Mouse (Mus musculus): ENCODE data around the gene Cmtm1. TPM values are rescaled to one million over a fixed set of nuclear protein-coding genes. Genes with fewer than 3 reads are reported as not detected.

Cmtm1 gene
- total and polyA plus RNA-seq, 2 experiments from 2014 or later, result not detected

- WGBS, result 5% methylated on average over 11 of the region's 11 CpGs
- TF ChIP-seq EP300 (IDR thresholded peaks at IDR 0.05; ENCODE audit: low read depth) (no peak), CTCF (IDR thresholded peaks at IDR 0.05; ENCODE audit: low read depth) (no peak)
- ATAC-seq (ENCODE audit: insufficient read depth, low read depth), result no peak
- peak overlapping the region; percentile 84 for H3K4me2 ChIP-seq (ENCODE audit: low read depth, low read length)
- H3K9ac ChIP-seq (replicated peaks; ENCODE audit: low read depth, low read length), result peak overlapping the region; percentile 77
- peaks cover 9% of the 10 kb centered on the region for H3K4me1 ChIP-seq (ENCODE audit: control insufficient read depth, insufficient read depth)
- H3K9me3 ChIP-seq (replicated peaks; ENCODE audit: control insufficient read depth, low read length), result no peaks in the 10 kb centered on the region
- H3K4me3 ChIP-seq (ENCODE audit: low read depth, low read length), result peak overlapping the region; percentile 88
- H3K27ac ChIP-seq (ENCODE audit: low read depth), result peak overlapping the region; percentile 43; the same call in 1 of the 2 replicates
- peaks cover 3% of the 10 kb centered on the region; the same call in 1 of the 2 replicates for H3K36me3 ChIP-seq (replicated peaks; ENCODE audit: control insufficient read depth, insufficient read depth, low read length)
- no peak for DNase-seq (ENCODE audit: low spot score)
- no peaks in the 10 kb centered on the region for H3K27me3 ChIP-seq (ENCODE audit: control insufficient read depth, insufficient read depth, low read length)
Observed at GRCm38 (mm10) chr8:104247908-104248275, 62.1 kb downstream of the Cmtm1 start.

GRCm38 (mm10) chr8:104247054-104247907 lies 62.7 kb downstream of the Cmtm1 start:
- H3K9ac ChIP-seq (replicated peaks; ENCODE audit: low read depth, low read length), result peak overlapping the region; percentile 77
- peaks cover 3% of the 10 kb centered on the region; the same call in 1 of the 2 replicates for H3K36me3 ChIP-seq (replicated peaks; ENCODE audit: control insufficient read depth, insufficient read depth, low read length)
- TF ChIP-seq EP300 (IDR thresholded peaks at IDR 0.05; ENCODE audit: low read depth), result no peak
- TF ChIP-seq CTCF (IDR thresholded peaks at IDR 0.05; ENCODE audit: low read depth), result no peak
- H3K9me3 ChIP-seq (replicated peaks; ENCODE audit: control insufficient read depth, low read length), result no peaks in the 10 kb centered on the region
- peaks cover 9% of the 10 kb centered on the region for H3K4me1 ChIP-seq (ENCODE audit: control insufficient read depth, insufficient read depth)
- no peak for ATAC-seq (ENCODE audit: insufficient read depth, low read depth)
- H3K27me3 ChIP-seq (ENCODE audit: control insufficient read depth, insufficient read depth, low read length), result no peaks in the 10 kb centered on the region
- H3K4me2 ChIP-seq (ENCODE audit: low read depth, low read length), result peak overlapping the region; percentile 84
- no peak for DNase-seq (ENCODE audit: low spot score)
- WGBS, result 66% methylated on average over 22 of the region's 22 CpGs
- no peak overlapping the region for H3K27ac ChIP-seq (ENCODE audit: low read depth)
- peak overlapping the region; percentile 88 for H3K4me3 ChIP-seq (ENCODE audit: low read depth, low read length)

- DNase-seq (ENCODE audit: low spot score), result no peak
- TF ChIP-seq CTCF (IDR thresholded peaks at IDR 0.05; ENCODE audit: low read depth), result no peak
- TF ChIP-seq EP300 (IDR thresholded peaks at IDR 0.05; ENCODE audit: low read depth), result no peak
- ATAC-seq (ENCODE audit: insufficient read depth, low read depth), result no peak
- H3K9me3 ChIP-seq (replicated peaks; ENCODE audit: control insufficient read depth, low read length), result no peaks in the 10 kb centered on the region
- H3K4me1 ChIP-seq (ENCODE audit: control insufficient read depth, insufficient read depth), result peaks cover 8% of the 10 kb centered on the region
- WGBS, result 86% methylated on average over 4 of the region's 4 CpGs
- H3K36me3 ChIP-seq (replicated peaks; ENCODE audit: control insufficient read depth, insufficient read depth, low read length), result peaks cover 5% of the 10 kb centered on the region
- no peak overlapping the region for H3K4me2 ChIP-seq (ENCODE audit: low read depth, low read length)
- no peak overlapping the region for H3K27ac ChIP-seq (ENCODE audit: low read depth)
- no peak overlapping the region for H3K9ac ChIP-seq (replicated peaks; ENCODE audit: low read depth, low read length)
- no peaks in the 10 kb centered on the region for H3K27me3 ChIP-seq (ENCODE audit: control insufficient read depth, insufficient read depth, low read length)
- no peak overlapping the region for H3K4me3 ChIP-seq (ENCODE audit: low read depth, low read length)
Observed at GRCm38 (mm10) chr8:104246621-104247020, 63.3 kb downstream of the Cmtm1 start.

Other genes starting within 250 kb of the Cmtm1 start
- gene Cdh5, start 208.5 kb downstream of the Cmtm1 start, total RNA-seq (2014; rRNA removed; ENCODE audit: low replicate concordance), result 123 and 125 TPM in 2 replicates
- gene Cdh5, start 208.5 kb downstream of the Cmtm1 start, polyA plus RNA-seq (2015; fragmentation: Nextera tagmentation; extraction: Ambion mirVana), result 39.5 and 42.6 TPM in 2 replicates
- 3.8 and 3.9 TPM in 2 replicates for gene Bean1, start 139.7 kb downstream of the Cmtm1 start, total RNA-seq (2014; rRNA removed; ENCODE audit: low replicate concordance)
- gene Bean1, start 139.7 kb downstream of the Cmtm1 start, polyA plus RNA-seq (2015; fragmentation: Nextera tagmentation; extraction: Ambion mirVana), result 0.38 and 0.57 TPM in 2 replicates
- gene Tk2, start 61.6 kb downstream of the Cmtm1 start, total RNA-seq (2014; rRNA removed; ENCODE audit: low replicate concordance), result 6.3 and 10.7 TPM in 2 replicates
- 7.7 and 9.9 TPM in 2 replicates for gene Tk2, start 61.6 kb downstream of the Cmtm1 start, polyA plus RNA-seq (2015; fragmentation: Nextera tagmentation; extraction: Ambion mirVana)
- gene Cklf, start 59.3 kb downstream of the Cmtm1 start, total RNA-seq (2014; rRNA removed; ENCODE audit: low replicate concordance), result 1.7 and 11.5 TPM in 2 replicates
- gene Cklf, start 59.3 kb downstream of the Cmtm1 start, polyA plus RNA-seq (2015; fragmentation: Nextera tagmentation; extraction: Ambion mirVana), result 13.3 and 15.0 TPM in 2 replicates
- gene Cmtm2a, start 17.0 kb downstream of the Cmtm1 start, total RNA-seq (2014; rRNA removed; ENCODE audit: low replicate concordance), result not detected in 2 replicates
- gene Cmtm2a, start 17.0 kb downstream of the Cmtm1 start, polyA plus RNA-seq (2015; fragmentation: Nextera tagmentation; extraction: Ambion mirVana), result not detected in 2 replicates
- not detected in 2 replicates for gene Gm45711, start 64 bp downstream of the Cmtm1 start, total RNA-seq (2014; rRNA removed; ENCODE audit: low replicate concordance)
- gene Gm45711, start 64 bp downstream of the Cmtm1 start, polyA plus RNA-seq (2015; fragmentation: Nextera tagmentation; extraction: Ambion mirVana), result not detected in 2 replicates
- not detected in 2 replicates for gene Gm11020, start 11.4 kb upstream of the Cmtm1 start, total RNA-seq (2014; rRNA removed; ENCODE audit: low replicate concordance)
- not detected in 2 replicates for gene Gm11020, start 11.4 kb upstream of the Cmtm1 start, polyA plus RNA-seq (2015; fragmentation: Nextera tagmentation; extraction: Ambion mirVana)
- gene Cmtm2b, start 12.1 kb upstream of the Cmtm1 start, total RNA-seq (2014; rRNA removed; ENCODE audit: low replicate concordance), result not detected in 2 replicates
- gene Cmtm2b, start 12.1 kb upstream of the Cmtm1 start, polyA plus RNA-seq (2015; fragmentation: Nextera tagmentation; extraction: Ambion mirVana), result not detected in 2 replicates
- 22.3 and 29.0 TPM in 2 replicates for gene Cmtm3, start 29.3 kb upstream of the Cmtm1 start, total RNA-seq (2014; rRNA removed; ENCODE audit: low replicate concordance)
- gene Cmtm3, start 29.3 kb upstream of the Cmtm1 start, polyA plus RNA-seq (2015; fragmentation: Nextera tagmentation; extraction: Ambion mirVana), result 64.6 and 65.2 TPM in 2 replicates
- gene Cmtm4, start 85.7 kb upstream of the Cmtm1 start, total RNA-seq (2014; rRNA removed; ENCODE audit: low replicate concordance), result 10.2 and 13.4 TPM in 2 replicates
- gene Cmtm4, start 85.7 kb upstream of the Cmtm1 start, polyA plus RNA-seq (2015; fragmentation: Nextera tagmentation; extraction: Ambion mirVana), result 1.2 TPM in 2 replicates
- 11.0 and 20.2 TPM in 2 replicates for gene Dync1li2, start 132.9 kb upstream of the Cmtm1 start, total RNA-seq (2014; rRNA removed; ENCODE audit: low replicate concordance)
- gene Dync1li2, start 132.9 kb upstream of the Cmtm1 start, polyA plus RNA-seq (2015; fragmentation: Nextera tagmentation; extraction: Ambion mirVana), result 36.5 and 38.8 TPM in 2 replicates
- gene Terb1, start 199.8 kb upstream of the Cmtm1 start, total RNA-seq (2014; rRNA removed; ENCODE audit: low replicate concordance), result 0.15 TPM in 1 of 2 replicates, not detected in the other
- gene Terb1, start 199.8 kb upstream of the Cmtm1 start, polyA plus RNA-seq (2015; fragmentation: Nextera tagmentation; extraction: Ambion mirVana), result 0.05 and 0.07 TPM in 2 replicates
- gene Nae1, start 224.5 kb upstream of the Cmtm1 start, total RNA-seq (2014; rRNA removed; ENCODE audit: low replicate concordance), result 28.9 and 45.5 TPM in 2 replicates
- gene Nae1, start 224.5 kb upstream of the Cmtm1 start, polyA plus RNA-seq (2015; fragmentation: Nextera tagmentation; extraction: Ambion mirVana), result 66.3 and 66.6 TPM in 2 replicates
- 0.99 and 2.3 TPM in 2 replicates for gene Car7, start 224.5 kb upstream of the Cmtm1 start, total RNA-seq (2014; rRNA removed; ENCODE audit: low replicate concordance)
- gene Car7, start 224.5 kb upstream of the Cmtm1 start, polyA plus RNA-seq (2015; fragmentation: Nextera tagmentation; extraction: Ambion mirVana), result 3.0 and 3.6 TPM in 2 replicates